Mouse (Mus musculus): ENCODE measurements around the gene Fam216a. TPM values are rescaled to one million over a fixed set of nuclear protein-coding genes. Genes with fewer than 3 reads are reported as not detected.
A peak's percentile ranks its signal among the peaks of the same experiment; 100 is the strongest.
"Not testable (repeated sequence)": the region's sequence is repeated elsewhere in the genome, so short reads cannot be mapped to it uniquely, and the experiment has no call there.

Fam216a gene
- polyA plus RNA-seq, 1 experiment from 2014 or later, result 89.2 TPM

DNA sequence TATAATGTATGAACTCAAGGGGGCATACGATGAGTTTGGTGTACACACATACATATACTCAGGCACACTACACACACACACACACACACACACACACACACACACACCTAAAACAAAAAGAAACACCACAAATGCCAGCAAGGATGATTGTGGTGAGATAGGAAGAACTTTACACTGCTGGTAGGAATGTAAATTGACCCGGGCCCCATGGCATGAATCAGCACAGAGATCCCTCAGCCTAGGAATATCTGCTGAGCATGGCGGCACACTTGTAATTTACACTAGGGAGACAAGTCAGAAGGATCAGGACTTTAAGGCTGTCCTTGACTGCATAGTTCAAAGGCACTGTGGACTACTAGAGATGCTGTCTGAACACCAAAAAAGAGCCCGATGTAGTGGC lies 41.9 kb downstream of the Fam216a start:
- Histone ChIP-seq H3K4me3 (no peak overlapping the region), H3K9me3 (no peaks in the 10 kb centered on the region), H3K36me3 (replicated peaks) (peaks cover 21% of the 10 kb centered on the region), H3K27me3 (replicated peaks; ENCODE audit: low read depth, poor library complexity, severe bottlenecking) (no peaks in the 10 kb centered on the region), H3K4me1 (no peaks in the 10 kb centered on the region), H3K27ac (replicated peaks) (no peak overlapping the region)
- DNase-seq (ENCODE audit: low spot score), result no peak
- 90% methylated on average over 4 of the region's 4 CpGs for WGBS

DNA sequence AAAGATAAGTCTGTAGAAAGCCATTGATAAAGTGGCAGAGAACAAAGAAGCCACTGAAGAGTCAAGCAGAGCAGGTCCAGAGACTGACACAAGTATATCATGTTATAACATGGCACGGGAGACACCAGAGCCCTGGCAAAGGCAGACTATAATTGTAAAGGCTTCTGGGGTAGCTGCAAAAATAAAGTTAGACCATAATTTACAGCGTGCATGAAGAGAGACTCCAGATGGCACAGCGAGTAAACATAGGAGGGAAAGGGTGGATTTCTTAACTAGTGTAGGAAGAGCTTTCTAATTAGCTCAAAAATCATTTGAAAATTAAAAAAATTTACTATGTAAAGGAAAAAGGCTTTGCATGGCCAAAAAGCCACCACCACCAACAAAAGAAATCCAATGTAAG lies 44.9 kb downstream of the Fam216a start:
- no peaks in the 10 kb centered on the region for H3K27me3 ChIP-seq (replicated peaks; ENCODE audit: low read depth, poor library complexity, severe bottlenecking)
- 89% methylated on average over 3 of the region's 3 CpGs for WGBS
- H3K27ac ChIP-seq (replicated peaks), result no peak overlapping the region
- H3K36me3 ChIP-seq (replicated peaks), result peaks cover 43% of the 10 kb centered on the region
- no peak overlapping the region for H3K4me3 ChIP-seq
- H3K9me3 ChIP-seq, result no peaks in the 10 kb centered on the region
- DNase-seq (ENCODE audit: low spot score), result no peak
- no peaks in the 10 kb centered on the region for H3K4me1 ChIP-seq

DNA sequence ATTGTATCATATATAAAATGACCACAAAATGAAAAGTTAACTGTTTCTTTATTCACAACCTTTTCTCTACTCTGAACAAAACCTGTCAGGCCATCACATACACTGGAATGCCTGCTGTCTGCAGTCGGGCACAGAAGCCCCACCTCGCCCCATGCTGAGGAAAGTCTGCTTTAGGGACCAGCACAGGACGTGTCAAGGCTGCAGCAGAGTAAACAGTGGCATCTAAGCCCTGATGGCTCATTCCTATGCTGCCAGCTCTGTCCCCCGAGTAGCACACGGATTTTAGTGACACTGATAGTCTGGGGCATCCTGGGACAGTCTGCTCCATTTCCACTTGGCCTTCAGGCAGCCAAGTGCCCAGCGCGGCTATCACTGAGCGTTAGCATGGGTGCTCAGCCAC lies 46.7 kb downstream of the Fam216a start:
- WGBS, result 88% methylated on average over 8 of the region's 8 CpGs
- H3K27ac ChIP-seq (replicated peaks), result no peak overlapping the region
- no peaks in the 10 kb centered on the region for H3K4me1 ChIP-seq
- peaks cover 60% of the 10 kb centered on the region for H3K36me3 ChIP-seq (replicated peaks)
- no peak for DNase-seq (ENCODE audit: low spot score)
- H3K9me3 ChIP-seq, result no peaks in the 10 kb centered on the region
- no peaks in the 10 kb centered on the region for H3K27me3 ChIP-seq (replicated peaks; ENCODE audit: low read depth, poor library complexity, severe bottlenecking)
- H3K4me3 ChIP-seq, result no peak overlapping the region

DNA sequence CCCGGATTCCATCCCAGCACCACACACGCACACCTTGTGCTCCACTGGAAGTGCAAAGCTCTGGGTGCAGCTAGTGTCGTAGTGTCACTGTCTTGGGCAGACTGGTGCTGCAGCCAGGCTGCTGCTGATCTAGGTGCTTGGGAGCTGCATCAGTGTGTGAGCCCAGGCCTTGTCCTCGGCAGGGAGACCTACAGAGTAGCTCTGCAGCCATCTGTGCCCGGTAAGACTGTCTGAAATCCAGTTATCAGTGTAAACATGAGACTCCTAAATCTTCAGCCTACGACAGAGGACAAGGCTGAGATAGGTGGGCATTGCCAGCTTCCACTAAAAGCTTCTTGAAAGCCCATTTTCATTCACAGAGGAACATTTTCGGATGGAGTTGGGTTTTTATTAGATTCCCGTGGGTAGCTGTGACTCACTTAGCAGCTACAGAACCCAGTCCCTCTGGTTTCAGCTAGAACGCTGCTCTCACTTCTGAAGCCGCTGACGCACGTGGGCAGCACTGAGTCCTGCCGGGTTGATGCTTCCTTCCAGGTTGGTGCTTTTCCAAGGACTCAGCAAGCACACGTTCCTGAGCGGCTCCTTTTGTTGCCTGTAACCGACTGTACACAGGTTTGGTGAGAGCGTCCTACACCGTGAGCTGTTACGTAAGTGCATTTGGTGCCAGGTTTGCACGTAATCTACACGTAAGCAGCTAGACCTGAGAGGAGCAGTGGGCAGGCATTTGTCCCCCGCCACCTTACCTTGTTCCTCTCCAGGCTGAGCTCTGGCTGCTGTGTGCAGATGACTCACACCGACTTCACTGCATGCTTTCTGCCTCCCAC lies 47.3 kb downstream of the Fam216a start:
- H3K36me3 ChIP-seq (replicated peaks), result peaks cover 67% of the 10 kb centered on the region

DNA sequence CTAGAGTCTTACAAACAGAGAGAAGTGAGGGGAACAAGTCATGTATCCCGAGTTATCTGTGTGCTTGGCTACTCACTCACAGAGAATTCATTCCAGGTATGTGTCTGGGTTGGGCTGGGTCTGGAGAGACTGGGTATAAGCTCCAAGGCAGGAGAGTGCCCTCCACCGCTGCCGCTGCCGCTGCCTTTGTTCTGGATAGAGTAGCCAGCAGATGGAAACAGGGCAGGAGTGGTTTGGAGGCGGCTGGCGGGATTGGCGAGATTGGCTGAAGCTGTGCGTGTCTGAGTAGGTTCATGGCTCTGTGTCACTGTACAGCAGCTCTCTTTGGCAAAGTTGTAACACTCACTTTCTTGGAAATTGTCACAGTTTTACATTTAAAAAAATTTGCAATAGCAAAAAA lies 48.6 kb downstream of the Fam216a start:
- 78% methylated on average over 8 of the region's 8 CpGs for WGBS
- DNase-seq (ENCODE audit: low spot score), result peak; percentile 36
- no peaks in the 10 kb centered on the region for H3K4me1 ChIP-seq
- H3K4me3 ChIP-seq, result no peak overlapping the region
- peaks cover 77% of the 10 kb centered on the region for H3K36me3 ChIP-seq (replicated peaks)
- no peak overlapping the region for H3K27ac ChIP-seq (replicated peaks)
- H3K27me3 ChIP-seq (replicated peaks; ENCODE audit: low read depth, poor library complexity, severe bottlenecking), result no peaks in the 10 kb centered on the region
- no peaks in the 10 kb centered on the region for H3K9me3 ChIP-seq

More for the DNA sequence above, 47.3 kb downstream of the Fam216a start:
- Histone ChIP-seq H3K27me3 (replicated peaks; ENCODE audit: low read depth, poor library complexity, severe bottlenecking) (no peaks in the 10 kb centered on the region), H3K4me3 (no peak overlapping the region), H3K9me3 (no peaks in the 10 kb centered on the region), H3K4me1 (no peaks in the 10 kb centered on the region), H3K27ac (replicated peaks) (no peak overlapping the region)
- WGBS, result 89% methylated on average over 23 of the region's 23 CpGs
- DNase-seq (ENCODE audit: low spot score), result no peak

DNA sequence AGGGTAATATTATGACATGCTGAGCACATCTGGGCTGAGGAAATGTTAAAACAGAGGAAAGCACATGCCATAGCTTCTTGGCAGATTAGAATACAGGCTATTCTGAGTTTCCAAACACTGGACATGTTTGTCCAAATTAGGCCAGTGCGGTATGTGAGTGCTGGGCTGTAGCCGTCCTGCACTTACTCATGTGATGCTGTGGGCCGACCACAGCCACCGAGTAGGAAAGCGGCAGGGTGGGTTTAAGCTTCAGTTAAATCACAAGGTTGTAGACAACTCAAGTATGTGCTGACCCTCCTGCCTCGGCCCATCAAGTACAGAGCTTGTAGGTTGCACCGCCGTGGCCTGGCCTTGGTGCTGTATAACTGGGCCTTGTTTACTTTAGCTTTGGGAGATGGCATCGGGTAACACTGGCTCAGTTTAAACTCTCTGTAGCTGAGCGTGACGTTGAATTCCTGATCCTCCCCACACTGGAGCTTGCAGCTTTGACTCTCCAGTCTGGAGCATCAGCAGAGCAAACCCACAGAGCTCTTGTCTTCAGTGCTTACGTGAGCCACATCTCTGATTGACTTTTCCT lies 51.9 kb downstream of the Fam216a start:
- 72% methylated on average over 12 of the region's 12 CpGs for WGBS
- Histone ChIP-seq H3K9me3 (no peaks in the 10 kb centered on the region), H3K36me3 (replicated peaks) (peaks cover 85% of the 10 kb centered on the region), H3K4me3 (no peak overlapping the region), H3K27me3 (replicated peaks; ENCODE audit: low read depth, poor library complexity, severe bottlenecking) (no peaks in the 10 kb centered on the region), H3K27ac (replicated peaks) (no peak overlapping the region), H3K4me1 (no peaks in the 10 kb centered on the region)
- no peak for DNase-seq (ENCODE audit: low spot score)

DNA sequence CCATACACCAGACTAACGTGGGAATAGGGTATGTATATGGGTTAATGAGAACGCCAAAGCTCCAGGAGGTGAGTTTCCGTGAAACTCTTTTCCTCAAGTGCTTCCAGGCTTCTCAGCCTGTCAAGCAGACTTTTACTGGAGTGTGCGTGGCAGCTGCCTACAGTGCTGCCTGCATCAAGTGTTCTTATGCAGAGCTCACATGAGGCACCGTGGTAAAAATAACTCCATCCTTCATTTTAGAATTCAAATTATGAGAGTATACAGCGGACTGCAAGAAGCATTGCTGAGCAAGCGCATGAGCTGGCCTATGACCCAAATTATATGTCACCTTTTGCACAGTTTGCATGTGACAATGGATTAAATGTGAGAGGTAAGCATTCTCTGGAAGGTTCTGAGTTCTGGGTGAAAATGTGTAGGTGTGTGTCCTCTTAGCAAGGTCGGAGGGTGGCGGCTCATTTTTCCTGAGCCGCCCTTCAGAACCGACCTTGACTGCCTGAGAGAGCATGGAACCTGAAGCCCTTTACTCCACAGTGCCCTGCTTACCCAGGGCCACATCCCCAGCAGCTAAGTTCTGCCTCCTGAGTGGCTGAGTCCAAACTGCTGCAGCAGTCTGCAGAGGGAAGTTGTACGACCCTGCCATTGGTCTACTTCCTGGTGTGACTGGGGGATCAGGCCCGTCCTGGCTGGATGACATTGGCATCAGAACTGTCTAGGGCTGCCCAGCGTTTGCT lies 52.5 kb downstream of the Fam216a start:
- Histone ChIP-seq H3K4me3 (no peak overlapping the region), H3K36me3 (replicated peaks) (peaks cover 85% of the 10 kb centered on the region), H3K9me3 (no peaks in the 10 kb centered on the region), H3K27me3 (replicated peaks; ENCODE audit: low read depth, poor library complexity, severe bottlenecking) (no peaks in the 10 kb centered on the region), H3K27ac (replicated peaks) (no peak overlapping the region), H3K4me1 (peaks cover 4% of the 10 kb centered on the region; the same call in 1 of the 2 replicates)
- 83% methylated on average over 14 of the region's 14 CpGs for WGBS
- DNase-seq (ENCODE audit: low spot score), result no peak

DNA sequence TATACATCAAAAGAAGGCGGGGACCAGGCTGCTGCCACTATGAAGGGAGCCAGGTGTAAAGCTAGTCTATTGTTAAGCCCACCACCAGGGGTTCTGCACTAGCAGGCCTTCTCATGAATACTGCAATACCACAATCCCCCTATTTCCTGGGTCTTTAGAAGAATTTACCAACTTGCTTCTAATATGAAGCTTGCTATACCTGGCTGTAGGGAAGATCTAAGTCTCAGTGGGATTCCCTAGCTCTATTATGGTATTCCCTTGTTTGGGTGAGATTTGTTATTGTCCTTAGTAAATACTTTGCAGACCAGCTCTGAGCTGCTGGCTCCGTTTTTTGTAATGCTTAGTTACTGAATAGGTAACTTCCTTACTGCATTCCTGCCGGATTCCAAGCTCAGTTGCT lies 53.2 kb downstream of the Fam216a start:
- H3K9me3 ChIP-seq; DNase-seq (ENCODE audit: low spot score); H3K4me3 ChIP-seq; H3K27ac ChIP-seq (replicated peaks); H3K27me3 ChIP-seq (replicated peaks; ENCODE audit: low read depth, poor library complexity, severe bottlenecking); H3K4me1 ChIP-seq: not testable (repeated sequence)
- 73% methylated on average over 3 of the region's 3 CpGs for WGBS
- peaks cover 85% of the 10 kb centered on the region for H3K36me3 ChIP-seq (replicated peaks)

DNA sequence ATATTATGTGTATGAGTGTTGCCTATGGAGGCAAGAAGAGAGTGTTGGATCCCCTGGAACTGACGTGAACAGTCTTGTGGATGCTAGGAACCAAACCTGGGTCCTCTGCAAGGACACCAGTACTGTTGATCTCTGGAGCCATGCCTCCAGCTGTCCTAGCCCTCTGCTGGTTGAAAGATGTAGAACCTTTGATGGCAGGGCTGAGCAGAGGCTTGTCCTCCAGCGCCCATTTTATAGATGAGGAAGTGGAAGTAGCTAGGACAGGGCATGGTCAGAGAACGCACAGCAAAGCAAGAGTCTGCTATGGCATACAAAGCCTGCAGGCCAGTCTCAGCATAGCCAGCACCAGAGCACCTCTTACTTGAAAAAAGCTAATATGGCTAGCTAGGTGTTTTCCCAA lies 54.1 kb downstream of the Fam216a start:
- H3K27me3 ChIP-seq (replicated peaks; ENCODE audit: low read depth, poor library complexity, severe bottlenecking), result no peaks in the 10 kb centered on the region
- H3K4me3 ChIP-seq, result no peak overlapping the region
- H3K4me1 ChIP-seq, result peaks cover 4% of the 10 kb centered on the region; the same call in 1 of the 2 replicates
- 72% methylated on average over 3 of the region's 3 CpGs for WGBS
- H3K9me3 ChIP-seq, result no peaks in the 10 kb centered on the region
- no peak overlapping the region for H3K27ac ChIP-seq (replicated peaks)
- DNase-seq (ENCODE audit: low spot score), result peak; percentile 14
- peaks cover 91% of the 10 kb centered on the region for H3K36me3 ChIP-seq (replicated peaks)

DNA sequence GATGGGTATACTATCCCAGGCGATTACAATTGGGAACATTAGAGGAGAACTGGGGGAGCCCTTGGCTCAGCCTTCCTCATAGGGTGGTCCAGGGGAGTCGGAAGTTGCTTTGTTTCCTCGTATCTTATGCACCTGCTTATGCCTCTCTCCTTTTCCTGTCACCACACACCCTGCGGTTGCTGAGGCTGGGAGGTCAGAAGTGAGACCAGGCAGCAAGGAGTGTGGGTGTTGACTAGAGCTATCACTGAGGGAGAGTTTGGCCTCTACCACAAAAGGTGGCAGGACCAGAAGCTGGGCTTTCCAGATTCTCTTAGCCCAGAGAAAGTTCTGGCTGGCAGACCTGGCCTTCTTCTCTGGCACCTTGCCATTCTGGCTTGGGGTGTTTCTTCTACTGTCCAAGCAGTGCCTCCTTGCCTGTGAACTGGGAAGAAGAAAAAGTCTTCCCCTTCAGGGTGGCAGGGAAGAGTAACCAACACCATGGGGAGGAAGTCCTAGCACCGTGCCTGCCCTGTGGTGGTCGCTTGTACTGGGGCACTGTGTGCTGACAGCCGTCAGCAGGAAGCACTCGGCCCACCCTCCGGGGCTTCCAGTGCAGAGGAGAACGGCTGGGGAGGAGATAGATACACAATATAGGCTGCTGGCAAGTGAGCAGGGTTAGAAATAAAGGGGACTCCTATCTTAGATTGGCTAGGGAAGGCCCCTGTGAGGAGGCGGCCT lies 54.7 kb downstream of the Fam216a start:
- no peak overlapping the region for H3K4me3 ChIP-seq
- H3K27me3 ChIP-seq (replicated peaks; ENCODE audit: low read depth, poor library complexity, severe bottlenecking), result no peaks in the 10 kb centered on the region
- no peak for DNase-seq (ENCODE audit: low spot score)
- H3K36me3 ChIP-seq (replicated peaks), result peaks cover 92% of the 10 kb centered on the region
- 77% methylated on average over 11 of the region's 11 CpGs for WGBS
- no peak overlapping the region for H3K27ac ChIP-seq (replicated peaks)
- H3K9me3 ChIP-seq, result no peaks in the 10 kb centered on the region
- H3K4me1 ChIP-seq, result peaks cover 4% of the 10 kb centered on the region; the same call in 1 of the 2 replicates

DNA sequence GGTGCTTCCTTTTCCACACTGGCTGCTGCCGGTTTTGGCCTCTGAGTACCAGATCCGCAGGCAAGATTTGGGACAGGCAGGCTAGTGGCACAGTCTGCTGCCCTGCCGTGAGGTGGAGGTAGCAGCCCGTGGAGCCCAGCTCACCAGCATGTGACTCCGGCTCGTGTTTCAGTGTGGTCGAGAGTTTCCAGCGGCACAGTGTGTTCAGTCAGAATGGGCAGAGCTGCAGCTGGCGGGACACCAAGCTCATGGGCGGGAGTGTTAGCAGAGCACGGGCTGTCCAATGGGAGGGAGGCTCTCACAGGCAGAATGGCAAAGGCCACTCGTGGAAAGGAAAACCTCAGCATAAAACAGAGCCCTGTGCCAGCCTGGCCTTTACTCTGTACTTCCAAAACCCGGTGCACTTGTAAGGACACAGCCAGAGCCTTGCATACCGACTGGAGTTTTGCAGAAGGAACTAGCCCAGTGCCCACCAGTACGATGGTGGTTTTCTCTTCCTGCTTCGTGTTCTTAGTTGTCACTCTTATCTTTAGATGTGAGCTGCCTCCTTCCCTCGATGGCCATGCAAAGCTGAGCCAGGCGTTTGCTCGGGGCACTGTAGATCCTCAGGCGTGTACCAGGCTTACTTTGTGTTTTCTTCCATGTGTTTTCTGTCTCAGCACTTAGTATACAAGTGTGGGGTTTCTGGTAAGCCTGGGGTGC lies 57.0 kb downstream of the Fam216a start:
- DNase-seq (ENCODE audit: low spot score), result peak; percentile 25
- Histone ChIP-seq H3K36me3 (replicated peaks) (peaks cover 91% of the 10 kb centered on the region), H3K9me3 (no peaks in the 10 kb centered on the region), H3K27ac (replicated peaks) (no peak overlapping the region), H3K4me3 (no peak overlapping the region), H3K4me1 (peaks cover 4% of the 10 kb centered on the region; the same call in 1 of the 2 replicates), H3K27me3 (replicated peaks; ENCODE audit: low read depth, poor library complexity, severe bottlenecking) (no peaks in the 10 kb centered on the region)
- 77% methylated on average over 20 of the region's 20 CpGs for WGBS

Measured in embryonic facial prominence, embryonic 10.5 days (tissue).